Mouse (Mus musculus): ENCODE measurements at regions not wholly inside any gene's neighbourhood (a gene's known extent, or its start where the extent isn't known, plus 50 kb on each side); places are given as distances from the start of the nearest gene placed in this dataset.

DNA sequence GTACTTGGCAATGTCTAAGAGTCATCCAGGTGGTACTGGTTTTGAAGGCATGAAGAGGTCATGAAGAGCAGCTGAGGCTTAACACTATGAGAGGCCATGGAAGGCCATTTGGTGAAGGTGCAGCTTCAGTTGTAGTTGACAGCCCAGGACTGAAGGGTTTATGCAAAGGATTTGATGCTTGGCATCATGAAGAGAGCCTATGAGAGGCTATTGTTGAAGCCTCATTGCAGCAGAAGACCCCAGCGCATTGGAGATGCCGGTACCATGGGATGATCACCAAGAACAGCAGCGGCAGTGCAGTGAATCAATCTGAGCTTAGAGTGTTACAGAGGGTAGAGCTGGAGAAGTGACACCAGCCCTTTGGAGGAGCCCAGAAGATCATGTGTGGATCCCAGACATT lies 60.7 kb upstream of the Atp1b1 start:
- TF ChIP-seq POLR2A (IDR thresholded peaks at IDR 0.05; ENCODE audit: low read depth, low read length) (no peak), CTCF (IDR thresholded peaks at IDR 0.05; ENCODE audit: extremely low read depth, insufficient read length, insufficient replicate concordance, low read depth, low read length) (no peak)
